Mouse (Mus musculus) testis, postnatal 14 days (tissue): Measurements from ENCODE around the gene Il21.

Experiments
- DNase-seq: peaks from one replicate; pipeline ENCODE4 v3.0.0; 2021; ENCODE audit warnings: low spot score

The Il21 gene

GRCm38 (mm10) chr3:37232586-37233222, at the start of gene Il21:
Gene Il21 (minus strand): TSS chr3:37232636.
- no peak for DNase-seq

- DNase-seq: no peak
These were observed 48.4 kb upstream of the Il21 start for GRCm38 (mm10) chr3:37280871-37281270.

DNA sequence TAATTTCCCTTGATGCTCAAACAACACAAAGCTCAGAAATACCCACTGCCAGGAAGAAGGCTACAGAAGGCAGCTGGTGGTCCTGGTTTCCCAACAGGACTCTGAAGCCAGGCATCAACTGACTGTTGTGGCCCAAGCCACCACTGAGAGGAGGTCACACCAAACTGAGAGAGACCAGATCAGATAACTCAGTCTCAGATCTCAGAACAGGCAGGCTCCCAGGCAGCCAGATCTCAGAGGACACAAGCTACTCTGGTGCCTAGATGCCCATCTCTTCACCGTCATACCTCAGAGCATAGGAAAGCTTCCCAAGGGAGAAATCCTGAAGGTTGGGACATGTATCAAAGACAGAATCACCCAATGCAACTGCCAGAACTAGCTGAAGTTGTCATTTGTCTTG, 47.8 kb upstream of the Il21 start:
- no peak for DNase-seq

- no peak for DNase-seq
These were observed 42.2 kb upstream of the Il21 start for GRCm38 (mm10) chr3:37274661-37275060.

DNA sequence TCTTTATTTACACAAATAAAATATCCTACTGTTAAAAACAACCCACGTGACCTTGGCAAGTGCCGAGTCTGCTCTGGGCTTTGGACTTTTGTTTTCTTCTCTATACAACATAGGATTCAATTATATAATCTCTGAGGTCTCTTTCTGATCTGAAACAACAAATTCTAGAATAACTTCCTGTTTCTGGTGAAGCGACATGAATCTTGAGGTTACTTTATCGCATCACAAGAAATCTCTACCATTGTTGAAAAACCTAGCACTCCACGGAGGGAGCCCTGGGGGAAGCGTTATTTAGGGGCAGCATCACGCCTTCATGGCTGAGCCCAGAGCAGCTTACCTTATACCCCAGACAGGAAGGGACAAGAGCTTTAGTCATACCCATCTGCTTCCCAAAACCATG, 40.7 kb upstream of the Il21 start:
- no peak for DNase-seq

DNA sequence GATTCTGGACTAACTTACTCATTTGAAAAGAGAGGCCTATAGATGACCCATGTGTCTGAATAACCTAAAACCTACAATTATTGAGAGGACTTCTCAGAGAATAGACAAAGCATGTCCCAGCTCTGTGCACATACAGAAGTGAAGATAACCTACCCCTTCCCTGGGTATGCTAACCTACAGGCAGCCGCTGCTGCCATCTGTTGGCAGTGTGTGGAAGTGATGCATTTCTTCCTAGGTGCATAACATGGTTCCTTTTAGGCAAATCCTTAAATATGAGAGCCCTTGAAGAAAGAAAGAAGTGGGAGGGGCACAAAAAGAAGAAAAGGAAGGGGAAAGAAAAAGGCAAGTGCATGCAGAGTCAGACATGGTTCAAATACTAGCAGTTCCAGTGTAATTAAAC, 38.8 kb upstream of the Il21 start:
- DNase-seq: no peak

- no peak for DNase-seq
These were observed 37.5 kb upstream of the Il21 start for GRCm38 (mm10) chr3:37269926-37270325.

DNA sequence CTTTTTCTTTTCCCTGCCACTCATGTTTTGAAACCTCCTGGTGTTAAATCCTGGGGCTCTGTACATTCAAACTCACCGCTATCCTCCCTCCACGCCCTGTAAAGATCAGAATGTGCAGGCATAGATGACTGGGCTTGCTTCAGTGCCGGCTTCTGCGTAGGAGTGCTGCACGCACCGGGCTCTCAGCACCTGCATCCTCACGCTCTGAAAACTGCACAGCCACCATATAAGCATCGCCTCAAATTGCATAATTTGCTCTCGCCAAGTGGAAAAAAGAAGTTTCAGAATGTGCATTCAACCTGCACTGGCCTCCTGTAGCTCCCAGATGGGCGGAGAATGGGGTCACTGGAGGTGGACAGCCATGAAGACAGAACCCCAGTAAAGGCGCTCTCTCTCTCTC, 35.9 kb upstream of the Il21 start:
- no peak for DNase-seq

- peak; percentile 24 for DNase-seq
These were observed 27.0 kb upstream of the Il21 start for GRCm38 (mm10) chr3:37259331-37259999.

DNA sequence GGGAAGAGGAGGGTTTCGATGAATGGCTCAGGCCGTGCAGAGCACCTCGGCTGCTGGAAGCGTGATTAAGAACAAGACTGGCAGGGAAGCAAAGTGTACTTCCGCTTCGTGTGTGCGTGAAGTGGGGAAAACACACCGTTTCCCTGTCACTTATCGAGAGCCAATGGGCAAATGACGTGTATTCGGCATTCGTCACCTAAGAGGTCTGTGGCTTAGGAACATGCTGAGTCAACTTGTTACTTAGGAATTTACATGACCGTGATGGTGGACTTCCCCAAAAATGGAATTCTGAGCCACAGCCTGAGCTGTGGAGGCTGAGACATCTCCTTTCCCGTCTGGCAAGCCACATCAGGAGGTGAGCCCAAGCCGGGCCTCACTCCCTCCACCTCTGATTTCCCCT, 25.3 kb upstream of the Il21 start:
- no peak for DNase-seq

- no peak for DNase-seq
These were observed 18.5 kb upstream of the Il21 start for GRCm38 (mm10) chr3:37250967-37251366.

GRCm38 (mm10) chr3:37235025-37235424, 2.6 kb upstream of the Il21 start:
- DNase-seq: no peak

DNA sequence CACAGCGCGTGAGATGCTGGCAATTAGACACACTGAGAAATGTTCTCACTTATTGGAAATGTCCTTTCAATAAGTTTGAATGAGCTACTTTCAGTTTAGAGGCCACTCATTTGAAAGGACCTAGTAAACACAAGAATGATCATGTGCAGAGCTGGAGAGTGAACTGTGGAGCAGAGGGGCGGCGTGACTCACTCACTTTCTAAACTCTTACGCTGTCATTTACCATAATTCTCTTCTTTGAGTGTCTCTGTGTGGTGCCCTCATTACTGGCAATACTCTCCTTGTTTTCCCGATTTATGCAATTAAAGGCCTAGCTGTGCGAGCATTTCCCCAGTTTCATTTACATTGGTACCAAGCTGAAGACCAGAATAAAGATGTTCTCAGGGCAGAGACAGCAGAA, 1.3 kb downstream of the Il21 start:
- no peak for DNase-seq

GRCm38 (mm10) chr3:37229082-37229829, 3.2 kb downstream of the Il21 start:
- DNase-seq: no peak

GRCm38 (mm10) chr3:37225124-37225523, 7.3 kb downstream of the Il21 start:
- DNase-seq: no peak

GRCm38 (mm10) chr3:37219071-37219470, 13.4 kb downstream of the Il21 start:
- no peak for DNase-seq

- DNase-seq: no peak
These were observed 27.1 kb downstream of the Il21 start for GRCm38 (mm10) chr3:37205226-37205800.

GRCm38 (mm10) chr3:37204556-37204955, 27.9 kb downstream of the Il21 start:
- DNase-seq: no peak

- DNase-seq: peak; percentile 56
These were observed 28.4 kb downstream of the Il21 start for GRCm38 (mm10) chr3:37203984-37204428.

DNA sequence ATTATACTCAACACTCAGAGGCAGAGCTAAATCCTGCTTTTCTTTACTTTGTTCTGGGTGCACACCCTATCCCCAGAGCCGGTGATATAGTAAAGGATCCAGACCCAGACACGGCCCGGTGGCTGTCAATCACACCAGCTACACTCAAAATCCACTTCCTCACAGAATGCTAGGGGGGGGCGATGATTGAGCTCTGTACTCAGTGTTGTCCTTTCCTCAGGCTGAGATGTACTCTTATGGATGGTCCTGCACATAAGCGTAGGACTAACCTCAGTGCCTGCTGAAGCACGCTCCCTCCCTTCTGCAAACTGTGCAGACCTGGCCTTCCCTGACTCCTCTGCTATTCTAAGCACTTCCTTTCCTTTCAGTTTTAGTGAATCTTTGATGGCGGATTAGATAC, 29.6 kb downstream of the Il21 start:
- DNase-seq: no peak

- DNase-seq: no peak
These were observed 31.1 kb downstream of the Il21 start for GRCm38 (mm10) chr3:37201122-37201916.

DNA sequence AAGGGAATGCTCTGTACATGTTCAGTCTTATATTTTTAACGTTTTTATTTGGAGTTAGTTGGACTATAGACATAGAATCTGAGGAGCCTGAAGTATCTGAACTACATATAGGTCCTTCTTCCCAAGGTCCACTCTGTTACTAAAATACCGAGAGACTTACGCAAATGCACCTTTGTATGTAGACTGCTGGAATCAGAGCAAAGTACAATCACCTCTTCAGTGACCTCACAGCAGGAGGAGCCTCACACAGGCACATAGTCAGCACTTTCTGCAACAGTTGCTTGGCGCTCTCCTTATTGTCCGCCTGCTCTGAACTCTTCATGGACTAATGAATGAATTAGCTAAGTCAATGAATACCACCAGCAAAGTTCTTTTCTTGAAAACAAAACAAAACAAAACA, 34.1 kb downstream of the Il21 start:
- no peak for DNase-seq
